Mouse (Mus musculus): ENCODE results near the gene Zfp609. TPM values are rescaled to one million over a fixed set of nuclear protein-coding genes. Genes with fewer than 3 reads are reported as not detected.
A peak's percentile ranks its signal among the peaks of the same experiment; 100 is the strongest.

Gene Zfp609
- total and polyA plus RNA-seq, 3 experiments = 8.7 to 25.5 (median 23.7) TPM

DNA sequence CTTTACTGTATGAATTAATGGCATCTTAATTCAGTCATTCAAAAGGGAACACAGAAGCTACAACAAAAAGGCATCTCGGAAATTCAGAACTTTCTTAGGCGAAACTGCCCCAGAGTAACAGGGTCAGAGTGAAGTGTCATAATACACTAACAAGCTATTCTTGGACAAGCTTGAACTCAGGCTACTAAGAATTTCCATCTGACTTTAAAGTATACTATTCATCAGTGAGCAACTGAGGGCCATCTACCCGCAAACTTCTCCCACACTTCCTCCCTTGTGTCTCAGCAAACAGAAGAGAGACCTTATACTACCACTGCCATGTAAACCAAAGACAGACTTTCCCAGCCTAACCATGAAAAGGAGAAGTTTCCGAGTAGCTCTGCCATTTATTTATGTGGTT, 3.8 kb upstream of the Zfp609 start:
- H3K27ac ChIP-seq = no peak overlapping the region
- 78% methylated on average over 4 of the region's 4 CpGs for WGBS
- no peak overlapping the region for H3K9ac ChIP-seq (ENCODE audit: low read depth, low read length)
- peaks cover 7% of the 10 kb centered on the region for H3K4me1 ChIP-seq (ENCODE audit: control insufficient read depth, insufficient read depth, low read length)
- DNase-seq = no peak
- H3K36me3 ChIP-seq (ENCODE audit: control insufficient read depth, insufficient read depth, low read length) = peaks cover 4% of the 10 kb centered on the region
- H3K27me3 ChIP-seq (ENCODE audit: control insufficient read depth, insufficient read depth, low read length) = no peaks in the 10 kb centered on the region
- no peaks in the 10 kb centered on the region for H3K79me2 ChIP-seq (replicated peaks; ENCODE audit: control insufficient read depth, insufficient read depth, low read length)
- intact Hi-C loops (cut with DNase I) = no loop called here
- no peak overlapping the region for H3K4me3 ChIP-seq
- TF ChIP-seq POLR2A (IDR thresholded peaks at IDR 0.05; ENCODE audit: insufficient read depth, low read depth, low read length) = no peak
- no peak for TF ChIP-seq CTCF (IDR thresholded peaks at IDR 0.05)
- TF ChIP-seq EP300 (IDR thresholded peaks at IDR 0.05; ENCODE audit: insufficient read depth, low read depth, low read length) = no peak

DNA sequence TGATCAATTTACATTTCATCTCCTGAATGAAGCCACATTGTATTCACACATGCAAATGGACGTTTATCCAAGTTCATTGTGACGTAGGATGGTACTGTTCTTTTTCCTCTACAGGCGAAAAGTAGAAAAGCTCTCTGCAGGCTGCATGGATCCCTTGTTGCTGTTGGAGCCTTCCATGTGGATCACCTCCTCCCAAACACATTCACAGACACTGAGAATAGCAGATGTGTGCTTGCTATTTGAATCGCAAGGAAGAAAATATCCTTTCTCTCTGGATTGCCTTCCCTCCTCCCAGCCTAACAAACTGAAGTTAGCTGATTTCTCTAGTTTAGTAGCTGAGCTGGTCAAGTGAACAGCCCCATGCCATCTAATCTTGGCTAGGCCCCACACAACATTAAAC, 2.9 kb upstream of the Zfp609 start:
- Histone ChIP-seq H3K4me3 (no peak overlapping the region), H3K27me3 (ENCODE audit: control insufficient read depth, insufficient read depth, low read length) (no peaks in the 10 kb centered on the region), H3K9ac (ENCODE audit: low read depth, low read length) (no peak overlapping the region), H3K27ac (no peak overlapping the region), H3K79me2 (replicated peaks; ENCODE audit: control insufficient read depth, insufficient read depth, low read length) (no peaks in the 10 kb centered on the region), H3K4me1 (ENCODE audit: control insufficient read depth, insufficient read depth, low read length) (peaks cover 11% of the 10 kb centered on the region), H3K36me3 (ENCODE audit: control insufficient read depth, insufficient read depth, low read length) (peaks cover 9% of the 10 kb centered on the region)
- intact Hi-C loops (cut with DNase I) = no loop called here
- no peak for DNase-seq
- TF ChIP-seq CTCF (IDR thresholded peaks at IDR 0.05) = no peak
- TF ChIP-seq EP300 (IDR thresholded peaks at IDR 0.05; ENCODE audit: insufficient read depth, low read depth, low read length) = no peak
- TF ChIP-seq POLR2A (IDR thresholded peaks at IDR 0.05; ENCODE audit: insufficient read depth, low read depth, low read length) = no peak
- WGBS = 82% methylated on average over 4 of the region's 4 CpGs

DNA sequence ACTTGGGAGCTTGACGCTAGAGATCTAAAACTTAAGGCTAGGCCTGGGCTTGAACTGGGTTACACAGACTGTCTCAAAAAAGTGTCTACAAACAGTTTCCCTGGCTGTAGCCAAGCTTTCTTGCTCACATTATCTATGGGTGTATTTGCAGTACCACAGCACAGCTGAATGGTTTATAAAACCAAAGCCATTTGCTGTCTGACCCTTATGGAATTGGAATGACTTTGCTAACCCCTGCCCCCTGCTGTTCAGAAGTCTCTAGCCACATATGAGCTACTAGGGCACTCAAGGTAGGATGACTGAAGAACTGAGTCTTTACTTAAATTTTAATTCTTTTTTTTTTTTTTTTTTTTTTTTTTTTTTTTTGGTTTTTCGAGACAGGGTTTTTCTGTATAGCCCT, 2.0 kb upstream of the Zfp609 start:
- Histone ChIP-seq H3K9ac (ENCODE audit: low read depth, low read length) (no peak overlapping the region), H3K36me3 (ENCODE audit: control insufficient read depth, insufficient read depth, low read length) (peaks cover 11% of the 10 kb centered on the region), H3K4me3 (no peak overlapping the region), H3K27ac (no peak overlapping the region), H3K4me1 (ENCODE audit: control insufficient read depth, insufficient read depth, low read length) (peaks cover 11% of the 10 kb centered on the region), H3K79me2 (replicated peaks; ENCODE audit: control insufficient read depth, insufficient read depth, low read length) (no peaks in the 10 kb centered on the region), H3K27me3 (ENCODE audit: control insufficient read depth, insufficient read depth, low read length) (no peaks in the 10 kb centered on the region)
- intact Hi-C loops (cut with DNase I) = loop anchor here (2.0 kb wide), 2 partner anchors 163 to 223 kb away; no protein-coding TSS in a partner anchor
- TF ChIP-seq CTCF (IDR thresholded peaks at IDR 0.05) = peak; percentile 71
- TF ChIP-seq EP300 (IDR thresholded peaks at IDR 0.05; ENCODE audit: insufficient read depth, low read depth, low read length) = no peak
- no peak for TF ChIP-seq POLR2A (IDR thresholded peaks at IDR 0.05; ENCODE audit: insufficient read depth, low read depth, low read length)
- WGBS = 88% methylated on average over 1 of the region's 2 CpGs
- peak; percentile 51 to 58 for DNase-seq

DNA sequence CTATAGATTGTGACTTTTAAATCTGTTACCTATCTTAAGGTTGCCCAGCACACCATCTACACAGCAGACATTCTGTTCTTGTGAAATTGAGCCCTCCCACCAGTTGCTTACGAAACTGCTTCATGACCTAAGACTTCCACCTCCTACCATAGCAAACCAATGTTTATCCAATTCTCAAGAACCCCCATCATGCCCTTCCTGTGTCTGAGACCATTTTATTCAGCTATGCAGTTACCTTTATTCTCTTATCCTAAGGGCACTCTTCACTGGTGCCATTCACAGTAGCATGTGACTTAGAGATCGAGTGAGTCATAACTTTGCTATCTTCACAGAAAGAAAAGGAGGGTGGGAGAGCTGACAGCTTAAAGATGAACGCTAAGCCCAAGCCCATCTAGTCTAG, 1.1 kb upstream of the Zfp609 start:
- no peak for TF ChIP-seq CTCF (IDR thresholded peaks at IDR 0.05)
- TF ChIP-seq POLR2A (IDR thresholded peaks at IDR 0.05; ENCODE audit: insufficient read depth, low read depth, low read length) = no peak
- TF ChIP-seq EP300 (IDR thresholded peaks at IDR 0.05; ENCODE audit: insufficient read depth, low read depth, low read length) = no peak
- Histone ChIP-seq H3K4me1 (ENCODE audit: control insufficient read depth, insufficient read depth, low read length) (peaks cover 17% of the 10 kb centered on the region), H3K27me3 (ENCODE audit: control insufficient read depth, insufficient read depth, low read length) (no peaks in the 10 kb centered on the region), H3K4me3 (no peak overlapping the region), H3K36me3 (ENCODE audit: control insufficient read depth, insufficient read depth, low read length) (peaks cover 17% of the 10 kb centered on the region), H3K27ac (no peak overlapping the region), H3K79me2 (replicated peaks; ENCODE audit: control insufficient read depth, insufficient read depth, low read length) (no peaks in the 10 kb centered on the region), H3K9ac (ENCODE audit: low read depth, low read length) (no peak overlapping the region)
- DNase-seq = no peak
- intact Hi-C loops (cut with DNase I) = loop anchor here (2.0 kb wide), 2 partner anchors 162 to 222 kb away; no protein-coding TSS in a partner anchor
- 24% methylated on average over 3 of the region's 3 CpGs for WGBS

DNA sequence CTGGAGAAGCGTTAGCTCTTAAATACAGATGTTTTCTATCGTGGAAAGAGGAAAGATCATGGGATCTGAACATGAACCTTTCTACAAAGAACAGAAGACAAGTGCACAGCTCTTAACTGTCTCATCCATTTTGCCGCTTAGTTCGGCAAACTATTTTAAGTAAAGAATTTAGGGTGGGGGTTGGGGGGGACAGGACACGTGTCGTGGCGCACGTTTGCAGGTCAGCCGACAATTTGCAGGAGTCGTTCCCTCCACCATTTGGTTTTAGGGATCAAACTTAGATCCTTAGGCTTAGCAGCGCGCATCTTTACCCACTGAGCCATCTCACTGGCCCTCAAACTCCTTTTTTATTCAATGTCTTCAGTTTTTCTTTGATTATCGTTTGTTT, 646 bp upstream of the Zfp609 start:
- 3% methylated on average over 13 of the region's 13 CpGs for whole genome bisulfite sequencing
- Histone ChIP-seq H3K36me3 (ENCODE audit: control insufficient read depth, insufficient read depth, low read length) (peaks cover 20% of the 10 kb centered on the region), H3K79me2 (replicated peaks; ENCODE audit: control insufficient read depth, insufficient read depth, low read length) (no peaks in the 10 kb centered on the region), H3K4me1 (ENCODE audit: control insufficient read depth, insufficient read depth, low read length) (peaks cover 17% of the 10 kb centered on the region), H3K27ac (peak overlapping the region; percentile 88), H3K27me3 (ENCODE audit: control insufficient read depth, insufficient read depth, low read length) (no peaks in the 10 kb centered on the region), H3K4me3 (peak overlapping the region; percentile 66), H3K9ac (ENCODE audit: low read depth, low read length) (peak overlapping the region; percentile 81)
- peak in 1 of 2 experiments; percentile 27 for DNase-seq
- TF ChIP-seq CTCF (IDR thresholded peaks at IDR 0.05) (no peak), EP300 (IDR thresholded peaks at IDR 0.05; ENCODE audit: insufficient read depth, low read depth, low read length) (no peak), POLR2A (IDR thresholded peaks at IDR 0.05; ENCODE audit: insufficient read depth, low read depth, low read length) (no peak)
- intact Hi-C loops (cut with DNase I) = loop anchor here (2.0 kb wide), 2 partner anchors 161 to 221 kb away; no protein-coding TSS in a partner anchor

DNA sequence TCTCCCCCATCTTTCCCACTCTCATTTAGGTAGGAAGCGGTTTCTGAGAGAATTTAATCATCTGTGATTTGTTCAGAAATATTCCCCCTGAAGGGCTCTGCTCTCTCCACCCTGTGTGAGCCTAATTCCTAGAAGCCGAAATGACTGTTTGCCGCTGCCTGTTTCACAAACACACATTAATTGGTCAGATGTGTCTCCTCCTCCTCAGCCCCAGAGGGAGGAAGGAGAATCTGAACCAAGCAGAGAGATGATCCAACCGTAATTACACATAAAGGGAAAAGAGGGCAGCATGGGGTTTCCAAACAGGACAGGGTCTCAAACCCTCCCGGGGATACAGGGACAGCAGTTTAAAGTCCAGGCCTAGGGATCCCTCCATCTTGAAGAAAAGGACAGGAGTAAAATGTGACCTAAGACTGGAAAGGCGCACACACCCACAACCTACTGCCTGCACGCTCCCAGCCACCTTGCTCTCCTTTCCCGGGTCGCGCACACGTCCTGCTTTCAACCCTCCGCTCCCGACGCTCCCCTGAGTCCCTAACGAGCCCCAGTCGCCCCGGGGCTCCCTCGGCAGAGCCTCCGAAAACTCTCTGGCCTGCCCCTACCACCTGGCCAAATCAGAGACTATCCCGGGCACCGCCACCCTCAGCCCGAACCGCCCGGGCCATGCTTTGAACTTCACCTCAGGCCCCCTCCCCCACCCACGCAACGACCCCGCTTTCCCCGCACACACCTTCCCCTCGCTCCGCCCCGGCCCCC, 598 bp downstream of the Zfp609 start:
- peaks cover 19% of the 10 kb centered on the region for H3K4me1 ChIP-seq (ENCODE audit: control insufficient read depth, insufficient read depth, low read length)
- TF ChIP-seq POLR2A (IDR thresholded peaks at IDR 0.05; ENCODE audit: insufficient read depth, low read depth, low read length) = no peak
- peak; percentile 16; the same call in 1 of the 2 replicates for TF ChIP-seq CTCF (IDR thresholded peaks at IDR 0.05)
- intact Hi-C loops (cut with DNase I) = loop anchor here (2.0 kb wide), 1 partner anchor 132 kb away; no protein-coding TSS in a partner anchor

More for the DNA sequence above, 598 bp downstream of the Zfp609 start:
- H3K79me2 ChIP-seq (replicated peaks; ENCODE audit: control insufficient read depth, insufficient read depth, low read length) = peaks cover 3% of the 10 kb centered on the region
- peak overlapping the region; percentile 81 for H3K9ac ChIP-seq (ENCODE audit: low read depth, low read length)
- peak in 1 of 2 experiments; percentile 58 for DNase-seq
- peaks cover 20% of the 10 kb centered on the region for H3K36me3 ChIP-seq (ENCODE audit: control insufficient read depth, insufficient read depth, low read length)
- H3K27me3 ChIP-seq (ENCODE audit: control insufficient read depth, insufficient read depth, low read length) = no peaks in the 10 kb centered on the region
- H3K4me3 ChIP-seq = peak overlapping the region; percentile 66
- peak overlapping the region; percentile 88 for H3K27ac ChIP-seq
- 2% methylated on average over 31 of the region's 31 CpGs for WGBS

All from heart, adult 2 months (tissue).